Mouse (Mus musculus): ENCODE measurements around the gene Gtsf1l.

The Gtsf1l gene

DNA sequence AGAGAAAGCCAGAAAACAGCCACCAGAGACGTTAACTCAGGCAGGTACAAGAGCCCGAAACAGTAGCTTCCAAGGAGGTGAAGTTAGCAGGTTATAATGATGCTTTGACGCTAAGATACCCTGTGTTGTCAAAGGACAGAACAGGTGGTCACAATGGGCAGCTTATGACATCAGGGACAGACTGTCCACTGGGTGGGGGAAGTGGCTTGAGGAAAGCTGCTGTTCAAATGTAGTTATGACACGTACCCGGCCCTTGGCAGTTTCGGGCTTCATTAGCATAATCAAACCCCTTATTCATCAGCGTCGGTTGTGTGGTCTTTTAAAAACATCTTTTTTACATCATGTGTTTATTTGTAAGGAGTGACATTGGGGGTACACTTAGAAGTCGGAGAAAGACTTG, at the start of gene Gtsf1l:
Gtsf1l (minus strand) TSS at position 128 of the 400 bp plus-strand sequence.
- no peak for DNase-seq (ENCODE audit: low spot score in 2 of 2)

DNA sequence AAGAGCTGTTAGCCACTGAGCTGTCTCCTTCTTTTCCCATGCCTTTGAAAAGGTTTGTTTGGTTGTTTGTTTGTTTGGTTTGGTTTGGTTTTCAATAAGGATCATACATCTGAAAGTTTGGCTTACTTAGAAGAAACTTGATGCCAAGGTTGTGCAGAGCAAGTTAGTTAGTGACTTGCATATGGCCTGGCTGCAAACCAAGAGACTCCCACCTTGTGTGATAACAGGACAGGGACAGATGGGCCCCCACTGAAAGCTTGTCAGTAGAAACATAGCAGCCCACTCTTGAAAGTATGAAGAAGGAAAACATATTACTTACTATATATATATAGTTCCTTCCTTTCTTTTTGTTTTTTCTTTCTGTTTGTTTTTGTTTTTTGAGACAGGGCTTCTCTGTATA, 49.3 kb upstream of the Gtsf1l start:
- DNase-seq (ENCODE audit: low spot score in 2 of 2), result no peak

DNA sequence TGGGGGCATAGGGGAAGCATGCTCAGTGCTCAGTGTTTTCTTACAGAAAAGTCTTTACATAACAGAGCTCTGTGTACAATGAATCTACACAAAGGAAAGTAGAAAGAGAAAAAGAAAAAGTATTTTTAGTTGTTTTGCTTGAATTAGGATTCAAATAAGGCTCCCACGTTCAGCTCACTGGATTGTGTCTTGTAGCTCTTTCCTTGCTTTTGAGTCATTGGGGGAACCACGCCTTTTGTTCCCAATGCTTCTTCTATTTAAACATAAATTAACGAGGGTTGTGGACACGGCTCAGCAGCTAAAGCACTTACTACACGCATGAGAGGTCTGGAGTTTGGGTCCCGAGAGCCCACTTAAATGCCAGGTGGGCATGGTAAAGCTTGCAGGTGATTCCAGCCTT, 48.3 kb upstream of the Gtsf1l start:
- no peak for DNase-seq (ENCODE audit: low spot score in 2 of 2)

DNA sequence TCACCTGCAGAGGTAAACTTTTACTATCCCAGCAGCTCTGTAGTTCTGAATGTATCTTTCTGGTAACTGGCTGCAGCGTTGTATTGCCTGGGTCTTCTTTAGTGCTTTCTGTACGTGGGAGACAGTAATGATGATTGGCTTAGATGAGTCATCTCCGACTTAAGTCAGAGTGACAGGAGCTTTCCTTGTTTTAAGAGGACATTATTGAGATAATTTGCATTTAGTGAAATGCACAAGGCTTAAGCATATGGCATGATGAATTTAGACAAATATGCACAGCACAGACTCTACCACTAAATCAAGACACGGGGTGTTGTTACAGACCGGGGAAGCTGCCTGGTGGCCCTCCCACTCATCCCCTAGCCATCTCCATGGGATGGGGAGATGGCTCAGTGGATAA, 44.7 kb upstream of the Gtsf1l start:
- DNase-seq (ENCODE audit: low spot score in 2 of 2), result no peak

DNA sequence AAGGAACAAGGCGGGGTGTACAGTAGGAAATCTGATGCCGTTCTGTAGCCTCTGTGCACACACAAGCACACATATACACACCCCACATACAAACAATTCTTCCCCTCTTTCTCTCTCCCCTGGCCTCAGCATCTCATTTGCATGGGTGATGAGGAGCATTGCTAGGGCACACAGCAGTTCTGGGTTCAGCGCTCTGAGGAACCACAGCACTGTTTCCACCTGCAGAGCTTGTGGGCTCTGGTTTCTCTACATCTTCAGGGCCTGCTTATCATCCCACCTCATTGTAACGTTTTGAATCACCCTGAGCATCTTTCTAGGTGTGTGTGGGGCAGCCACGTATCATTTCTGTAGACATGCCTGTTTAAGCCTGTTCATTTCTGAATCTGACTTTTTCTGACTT, 43.2 kb upstream of the Gtsf1l start:
- DNase-seq (ENCODE audit: low spot score in 2 of 2), result no peak

DNA sequence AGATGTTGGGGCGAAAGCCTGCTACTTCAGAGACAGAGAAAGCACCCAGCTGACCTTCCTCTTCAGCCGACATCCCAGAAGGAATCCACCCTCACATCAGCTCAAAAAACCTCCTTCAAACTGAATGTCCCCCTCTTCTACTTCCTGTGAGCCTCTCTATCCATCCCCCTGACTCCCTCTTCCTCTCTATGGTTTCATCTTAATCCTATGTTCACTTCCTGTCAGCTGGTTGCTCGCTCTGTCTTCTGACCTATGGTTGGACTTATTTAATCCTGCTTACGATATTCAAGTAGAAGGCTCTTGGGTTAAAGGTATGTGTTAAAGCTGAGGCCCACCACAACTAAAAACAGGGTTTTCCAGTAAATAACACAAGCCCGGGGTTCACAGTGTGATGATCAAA, 35.8 kb upstream of the Gtsf1l start:
- DNase-seq (ENCODE audit: low spot score in 2 of 2), result no peak

DNA sequence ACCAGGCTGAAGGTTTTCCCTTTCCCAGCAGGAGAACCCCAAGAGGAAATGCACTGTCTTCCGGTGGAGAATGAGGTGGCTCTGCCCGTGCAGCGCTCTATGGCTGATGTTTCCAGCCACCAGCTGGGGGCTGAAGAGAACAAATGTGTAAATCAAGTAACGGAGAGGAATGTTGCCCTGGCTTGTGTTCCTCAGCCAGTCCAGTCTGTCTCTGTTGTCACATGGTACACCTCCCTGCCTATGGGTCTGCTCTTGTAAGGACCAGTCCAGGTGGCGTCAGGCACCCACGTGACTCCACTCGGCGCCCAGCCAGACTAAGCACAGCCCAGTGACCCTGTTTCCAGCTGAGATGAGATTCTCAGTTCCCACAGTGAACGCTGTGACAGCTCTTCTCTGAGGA, 34.7 kb upstream of the Gtsf1l start:
- no peak for DNase-seq (ENCODE audit: low spot score in 2 of 2)

DNA sequence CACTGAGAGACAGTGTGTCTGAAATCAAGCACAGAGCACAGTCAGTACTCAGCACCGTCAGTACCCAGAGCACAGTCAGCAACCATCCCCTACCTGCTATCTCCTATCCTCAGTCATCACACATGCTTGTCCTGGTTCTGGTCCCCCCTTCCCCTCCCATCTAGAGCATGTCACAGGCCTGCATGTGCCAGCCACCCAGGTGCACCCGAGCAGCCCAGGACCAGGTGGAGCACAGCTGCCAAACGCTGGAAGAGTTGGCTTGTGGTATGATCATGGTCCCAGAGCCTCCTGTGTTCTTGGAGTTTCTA, 33.7 kb upstream of the Gtsf1l start:
- no peak for DNase-seq (ENCODE audit: low spot score in 2 of 2)

DNA sequence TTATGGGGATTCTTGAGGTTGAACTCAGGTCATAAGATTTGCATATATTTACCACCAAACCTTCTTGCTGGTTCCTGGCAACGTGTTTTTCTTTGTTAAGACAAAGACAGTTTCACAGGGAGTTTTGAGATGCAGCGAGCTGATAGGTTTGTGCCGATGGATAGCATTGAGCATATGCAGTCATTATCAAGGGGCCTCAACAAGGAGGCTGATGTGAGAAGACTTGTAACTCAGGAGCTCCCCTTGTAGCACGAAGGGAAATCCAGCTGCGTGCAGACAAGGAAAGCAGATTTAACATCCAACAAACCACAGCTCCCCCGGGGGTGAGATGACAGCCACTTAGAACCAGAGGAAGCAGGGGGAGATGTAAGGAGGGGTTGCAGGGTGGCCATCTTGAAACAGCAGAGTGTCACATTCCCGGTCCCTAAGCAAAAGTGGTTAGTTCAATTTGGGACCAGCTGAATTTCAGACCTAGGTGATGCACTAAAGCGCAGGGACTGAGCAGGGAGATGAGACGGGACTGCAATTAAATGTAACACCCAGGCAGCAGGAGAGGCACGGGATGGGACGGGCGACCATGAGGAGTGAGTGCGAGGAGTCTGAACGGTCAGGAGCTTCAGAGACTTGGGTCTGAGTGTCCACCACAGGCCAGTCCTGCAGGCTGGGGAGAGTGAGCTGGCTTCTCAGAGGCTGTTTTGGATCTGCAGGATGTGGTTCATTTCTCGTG, 33.1 kb upstream of the Gtsf1l start:
- DNase-seq (ENCODE audit: low spot score in 2 of 2), result no peak

DNA sequence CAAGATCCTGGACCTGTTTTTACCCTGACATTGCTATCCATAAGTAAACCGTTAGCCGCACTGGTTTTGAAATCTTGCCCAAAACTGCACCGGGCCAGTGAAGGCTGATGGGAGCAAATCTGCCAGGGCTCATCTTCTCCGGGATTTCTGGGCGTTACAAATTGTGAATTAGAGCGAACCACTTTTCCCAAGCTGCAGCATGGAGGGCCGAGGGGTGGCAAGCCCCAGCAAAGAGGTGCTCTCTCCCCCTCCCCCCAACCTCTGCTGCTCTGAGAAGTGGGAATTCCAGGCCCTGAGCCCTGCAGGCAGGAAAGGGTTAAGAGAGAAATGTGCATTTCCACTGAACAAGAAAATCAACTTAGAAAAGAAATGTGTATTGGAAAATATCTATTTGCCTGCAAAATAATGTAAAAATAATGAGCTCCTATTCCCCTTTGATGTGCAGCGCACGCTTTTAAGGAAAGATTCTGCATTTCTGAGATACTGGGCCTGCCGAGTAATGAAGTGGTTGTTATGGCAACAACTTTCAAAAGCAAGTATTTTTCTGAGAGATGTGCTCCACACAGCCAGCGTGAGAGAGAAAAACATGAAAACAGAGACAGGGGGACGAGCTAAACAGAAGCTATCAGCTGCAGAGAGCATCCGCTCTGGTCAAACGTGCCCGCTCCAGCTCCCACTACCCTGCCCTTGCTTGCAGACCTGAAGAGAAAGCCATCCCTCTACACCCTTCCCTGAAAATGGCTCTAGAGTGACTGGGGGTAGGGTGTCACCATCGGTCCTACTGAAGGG, 24.0 kb upstream of the Gtsf1l start:
- no peak for DNase-seq (ENCODE audit: low spot score in 2 of 2)

DNA sequence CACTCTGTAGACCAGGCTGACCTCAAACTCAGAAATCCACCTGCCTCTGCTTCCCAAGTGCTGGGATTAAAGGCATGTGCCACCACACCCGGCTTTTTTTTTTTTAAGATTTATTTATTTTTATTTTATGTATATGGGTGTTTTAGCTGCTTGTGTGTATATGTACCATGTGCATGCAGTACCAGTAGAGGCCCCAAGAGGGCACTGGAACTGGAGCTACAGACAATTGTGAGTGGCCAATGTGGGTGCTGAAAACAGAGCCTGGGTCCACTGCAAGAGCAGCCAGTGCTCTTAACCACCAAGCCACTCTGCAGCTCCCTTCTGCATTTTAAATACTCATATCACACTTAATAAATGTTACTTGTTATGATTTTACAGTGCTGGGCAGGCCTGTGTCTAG, 23.1 kb upstream of the Gtsf1l start:
- no peak for DNase-seq (ENCODE audit: low spot score in 2 of 2)

DNA sequence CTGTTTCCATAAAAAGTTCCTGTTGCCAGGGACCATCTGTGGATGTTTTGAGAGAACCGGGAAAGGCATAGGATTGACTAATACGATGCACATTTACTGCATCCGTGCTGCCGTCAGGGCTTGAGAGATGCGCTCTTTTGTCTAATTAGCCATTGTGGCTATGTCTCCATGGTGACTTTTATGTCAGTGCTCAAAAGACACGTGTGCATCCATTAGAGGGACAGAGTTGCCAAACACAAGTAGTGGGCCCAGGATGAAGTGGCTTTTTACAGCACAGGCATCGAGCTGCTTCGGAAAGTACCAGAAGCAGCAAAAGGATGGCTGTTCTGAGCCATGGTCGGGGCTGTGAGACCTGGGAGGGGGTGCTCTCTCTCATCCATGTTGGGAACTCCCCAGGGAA, 20.7 kb upstream of the Gtsf1l start:
- DNase-seq (ENCODE audit: low spot score in 2 of 2), result no peak

DNA sequence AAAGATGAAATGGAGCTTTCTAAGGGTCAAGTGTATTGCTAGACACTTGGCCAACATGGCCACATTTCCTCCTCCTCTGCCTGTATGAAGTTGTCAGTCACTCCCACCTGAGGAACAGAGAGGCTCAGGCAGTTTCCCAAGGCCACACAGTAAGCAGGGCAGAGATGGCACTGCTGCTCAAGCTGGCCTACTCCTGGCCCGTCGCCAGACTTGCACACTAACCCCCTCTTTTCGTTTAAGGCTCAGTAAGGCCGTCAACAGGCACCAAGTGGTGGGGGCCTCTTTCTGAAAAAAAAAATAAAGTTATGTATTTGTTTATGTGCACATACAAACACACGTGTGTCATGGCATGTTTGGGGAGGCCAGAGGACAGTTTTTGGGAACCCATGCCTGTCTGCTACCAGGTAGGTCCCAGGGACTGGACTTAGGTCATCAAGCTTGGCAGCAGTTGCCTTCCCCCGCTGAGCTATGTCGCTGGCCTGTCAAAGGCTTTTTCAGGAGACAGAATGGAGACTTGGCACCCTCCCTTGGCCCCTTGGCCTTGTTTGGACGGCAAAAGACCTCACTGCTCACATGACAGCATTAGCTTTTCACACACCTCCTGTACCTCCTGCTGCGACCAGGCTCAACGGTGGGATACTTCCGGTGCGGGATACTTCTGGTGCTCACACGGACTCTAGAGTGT, 16.6 kb upstream of the Gtsf1l start:
- DNase-seq (ENCODE audit: low spot score in 2 of 2), result no peak

DNA sequence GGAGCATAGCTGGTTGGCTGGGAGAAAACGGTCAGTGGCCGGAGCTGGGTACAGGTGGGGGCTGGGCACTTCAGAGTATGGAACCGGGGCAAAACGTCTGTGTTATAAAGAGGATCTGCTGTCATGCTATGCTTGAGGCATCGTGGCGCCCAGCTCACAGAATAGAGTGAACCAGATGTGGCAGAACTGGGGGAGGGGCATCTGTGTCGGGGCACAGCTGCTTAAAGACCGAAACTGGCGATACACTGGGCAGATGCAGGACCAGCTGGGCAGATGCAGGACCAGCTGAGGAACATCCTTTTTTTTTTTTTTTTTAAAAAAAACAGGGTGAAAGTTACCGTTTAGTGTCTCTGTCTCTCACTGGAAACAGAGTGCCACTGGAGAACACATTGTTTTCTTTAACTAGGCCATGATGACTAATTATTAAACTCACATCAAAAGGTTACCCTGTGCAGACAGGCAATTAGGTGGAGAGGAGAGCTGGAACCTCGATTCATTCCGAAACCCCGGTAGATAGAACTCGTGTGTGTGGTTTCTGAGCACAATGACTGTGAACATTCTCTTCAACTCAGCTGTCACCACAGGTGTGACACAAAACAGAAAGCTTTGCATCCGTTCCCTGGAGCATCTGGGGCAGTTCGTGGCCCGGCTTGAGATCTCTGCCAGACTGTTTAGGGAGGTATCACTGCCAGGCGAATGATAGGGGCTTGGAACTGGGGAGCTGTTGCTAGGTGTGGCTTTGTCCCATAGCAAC, 15.4 kb upstream of the Gtsf1l start:
- DNase-seq (ENCODE audit: low spot score in 2 of 2), result no peak

DNA sequence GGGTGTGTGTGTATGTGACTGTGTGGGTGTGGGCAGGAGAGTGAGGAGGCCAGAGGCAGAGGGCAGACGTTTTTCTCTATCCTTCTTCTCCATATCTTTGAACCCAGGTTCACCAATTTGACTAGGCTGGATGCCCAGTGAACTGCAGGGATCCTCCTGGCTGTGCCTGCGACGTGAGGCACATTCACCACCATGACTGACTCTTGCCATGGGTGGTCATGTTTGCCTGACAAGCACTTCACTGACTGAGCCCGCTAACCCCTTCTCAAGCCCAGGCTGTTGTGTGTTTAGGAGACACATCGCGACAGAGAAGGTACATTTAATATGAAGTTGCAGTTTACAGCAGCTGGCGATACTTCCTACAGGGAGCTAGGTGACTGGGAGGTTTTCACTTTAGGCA, 14.6 kb upstream of the Gtsf1l start:
- no peak for DNase-seq (ENCODE audit: low spot score in 2 of 2)

DNA sequence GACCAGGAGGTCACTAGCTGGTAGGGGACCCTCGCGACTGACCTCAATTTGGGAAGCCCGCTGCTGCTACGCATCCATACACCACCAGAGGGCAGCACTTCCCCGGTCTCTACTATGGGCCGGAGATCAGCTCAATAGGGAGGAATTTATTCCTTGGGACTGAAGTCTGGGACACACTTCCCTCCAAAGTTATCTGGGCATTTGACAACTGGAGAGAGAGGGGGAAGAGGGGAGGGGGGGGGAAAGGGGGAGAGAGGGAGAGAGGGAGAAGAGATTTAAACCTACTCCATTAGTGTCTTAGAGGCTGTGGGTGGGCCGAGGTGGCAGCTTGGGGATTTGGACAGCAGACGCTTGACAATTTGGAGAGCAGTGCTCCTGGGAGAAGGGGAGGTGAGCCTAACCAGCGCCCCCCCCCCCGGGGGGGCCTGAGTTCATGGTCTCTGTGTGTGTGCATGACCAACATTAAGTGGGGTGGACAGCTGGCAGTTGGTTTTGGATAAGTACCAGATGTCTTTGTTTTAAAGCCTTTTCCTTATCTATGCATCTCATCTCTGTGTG, 14.1 kb upstream of the Gtsf1l start:
- DNase-seq (ENCODE audit: low spot score in 2 of 2), result peak; percentile 18 to 65

DNA sequence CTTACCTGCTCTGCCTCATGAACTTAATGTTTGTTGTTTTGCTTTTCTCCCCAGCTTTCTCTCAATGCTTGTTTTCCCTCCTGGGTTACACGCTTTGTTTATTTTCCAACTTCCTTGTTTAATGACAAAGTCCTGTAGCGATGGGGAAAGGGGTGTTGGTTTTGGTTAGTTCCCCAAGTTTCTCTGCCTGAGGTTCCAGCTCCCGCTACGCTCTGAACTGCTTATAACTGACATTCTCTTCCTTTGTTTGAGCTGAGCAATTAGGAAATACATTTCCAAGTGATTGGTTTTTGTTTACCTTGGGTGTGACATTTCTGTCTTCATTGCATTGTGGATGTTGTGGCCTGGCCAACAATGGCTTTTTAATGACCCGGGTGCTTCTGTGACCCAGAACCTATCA, 12.9 kb upstream of the Gtsf1l start:
- no peak for DNase-seq (ENCODE audit: low spot score in 2 of 2)

DNA sequence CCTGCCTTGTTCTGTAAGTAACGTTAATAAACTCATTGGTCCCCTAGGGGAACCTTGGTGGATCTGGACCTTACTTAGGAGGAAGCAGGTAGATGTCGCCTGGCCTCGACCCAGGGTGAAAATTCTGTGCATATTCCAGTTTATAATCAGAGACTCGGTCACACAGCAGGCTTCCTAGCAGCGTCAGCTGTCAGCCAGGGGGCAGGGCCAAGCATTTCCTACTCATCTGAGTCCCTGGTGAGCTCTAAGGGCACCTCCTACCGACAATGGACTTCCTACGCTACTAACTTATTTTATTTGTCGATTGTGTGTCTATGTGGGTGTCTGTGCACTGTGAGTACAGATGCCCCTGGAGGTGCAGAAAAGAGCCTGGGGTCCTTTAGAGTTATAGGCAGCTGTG, 12.3 kb upstream of the Gtsf1l start:
- no peak for DNase-seq (ENCODE audit: low spot score in 2 of 2)

DNA sequence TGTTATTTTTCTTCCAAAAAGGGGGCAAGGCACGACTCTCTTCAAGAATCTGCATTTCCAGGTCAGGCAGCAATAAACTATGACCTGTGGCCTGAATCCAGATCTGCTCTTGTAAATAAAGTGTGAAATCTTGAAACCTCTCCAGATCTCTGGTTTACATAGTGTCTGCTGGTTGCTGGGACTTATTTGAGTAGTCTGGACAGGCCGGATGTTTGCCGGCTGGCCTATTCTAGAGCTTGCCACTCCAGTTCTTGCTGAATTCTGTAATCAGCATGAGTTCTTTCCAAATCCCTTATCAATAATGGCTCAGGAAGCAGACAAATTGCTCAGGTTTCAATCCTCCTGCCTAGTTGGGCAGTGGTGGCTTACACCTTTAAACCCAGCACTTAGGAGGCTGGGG, 8.1 kb upstream of the Gtsf1l start:
- no peak for DNase-seq (ENCODE audit: low spot score in 2 of 2)

DNA sequence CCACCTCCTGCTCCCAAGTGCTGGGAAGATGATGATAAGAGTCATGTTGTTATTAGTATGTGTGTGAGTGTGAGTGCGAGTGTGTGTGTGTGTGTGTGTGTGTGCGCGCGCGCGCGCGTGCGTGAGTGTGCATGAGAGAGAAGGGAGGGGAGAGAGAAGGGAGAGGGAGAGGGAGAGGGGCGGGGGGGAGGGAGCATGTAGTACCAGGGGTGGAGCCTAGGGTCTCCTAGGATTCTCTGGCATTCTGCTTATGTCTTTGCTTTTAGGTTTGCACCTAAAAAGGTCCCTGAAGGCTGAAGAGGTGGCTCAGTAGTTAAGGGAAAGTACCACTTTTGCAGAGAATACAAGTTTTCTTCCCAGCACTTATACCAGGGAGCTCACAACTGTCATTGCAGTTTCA, 7.3 kb upstream of the Gtsf1l start:
- DNase-seq (ENCODE audit: low spot score in 2 of 2), result no peak

DNA sequence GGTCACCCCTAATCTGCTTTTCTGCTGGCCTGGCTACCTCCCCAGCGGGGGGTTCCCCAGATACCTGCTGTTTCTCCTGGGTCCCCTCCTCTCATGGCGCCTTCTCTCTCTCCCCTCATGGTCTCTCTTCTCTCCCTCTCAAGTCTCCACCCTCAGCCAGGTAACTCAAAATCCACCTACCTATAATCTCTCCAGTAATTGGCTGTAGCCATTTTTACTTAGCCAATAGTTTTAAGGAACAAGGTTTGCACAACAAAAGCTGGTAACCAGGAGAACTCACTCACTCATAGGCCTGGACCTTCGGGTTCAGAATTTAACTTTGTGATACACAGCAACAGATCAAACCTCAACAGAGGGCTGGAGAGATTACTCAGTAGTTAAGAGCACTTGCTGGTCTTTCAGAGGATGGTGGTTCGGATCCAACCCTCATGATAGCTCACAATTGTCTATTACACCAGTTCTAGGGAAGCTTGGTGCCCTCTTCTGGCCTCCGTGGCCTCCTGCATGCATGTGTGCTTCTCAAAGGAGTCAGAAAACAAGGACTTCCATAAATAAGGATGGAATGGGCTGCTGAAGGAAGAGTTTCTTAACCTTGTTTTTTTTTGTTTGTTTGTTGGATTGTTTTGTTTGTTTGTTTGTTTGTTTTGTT, 1.9 kb upstream of the Gtsf1l start:
- no peak for DNase-seq (ENCODE audit: low spot score in 2 of 2)

DNA sequence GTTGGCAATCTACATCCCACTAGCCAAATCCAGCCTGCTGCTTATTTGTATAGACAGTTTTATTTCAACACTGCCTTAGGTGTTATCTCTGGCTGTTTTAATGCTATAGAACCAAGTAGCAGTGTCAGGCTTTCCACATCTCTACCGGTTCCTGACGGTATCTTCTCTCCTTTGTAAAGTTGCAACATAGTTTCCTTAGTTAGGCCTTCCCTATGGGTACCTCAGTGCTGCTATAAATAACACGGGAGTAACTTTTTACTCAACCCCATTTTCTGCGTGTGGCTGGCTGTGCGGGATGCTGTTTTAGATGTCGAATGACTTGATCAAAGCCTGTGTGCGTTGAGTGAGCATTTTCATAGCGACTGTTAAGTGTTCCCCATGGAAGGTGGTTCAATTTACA, 1.1 kb downstream of the Gtsf1l start:
- no peak for DNase-seq (ENCODE audit: low spot score in 2 of 2)
